Mouse (Mus musculus) left cerebral cortex, adult 18-20 months (tissue): ENCODE results near the gene Matn1. TPM values are rescaled to one million over a fixed set of nuclear protein-coding genes. Genes with fewer than 3 reads are reported as not detected.

Experiments used
- DNase-seq, 2 experiments: peaks; one replicate each; pipeline ENCODE4 v3.0.0; 2021 to 2022; ENCODE audit warnings: low spot score in 2 of 2, mixed read lengths in 1 of 2
- long read RNA-seq, 2 experiments: library from polyadenylated mRNA; stranded (forward); transcript quantifications; one replicate each; pipeline ENCODE4 v2.0.0; 2021
- total RNA-seq, 2 experiments: library from RNA; stranded (reverse); gene quantifications; 2 replicates each; pipeline ENCODE4 v1.2.3; 2021

Gene Matn1
- total RNA-seq = under 1 TPM; 0.54 to 0.88 TPM
- long read RNA-seq, experiment 1, partial matches to known transcripts = 0 of 1 reads
- long read RNA-seq, experiment 1, other reads (novel, unspliced or antisense) = 0 of 1 reads
- long read RNA-seq, experiment 2 = 0 reads

- no peak for DNase-seq
Observed at GRCm38 (mm10) chr4:130944112-130944511, at the start of gene Matn1. TSS of gene Matn1 (plus strand) at chr4:130944385.

GRCm38 (mm10) chr4:130895701-130896100 is 48.5 kb upstream of the Matn1 start:
- DNase-seq = no peak

GRCm38 (mm10) chr4:130896372-130896771 is 47.8 kb upstream of the Matn1 start:
- peak in 1 of 2 experiments; percentile 54 for DNase-seq

- no peak for DNase-seq
Observed at GRCm38 (mm10) chr4:130899383-130899781, 44.8 kb upstream of the Matn1 start.

- no peak for DNase-seq
Observed at GRCm38 (mm10) chr4:130899782-130900427, 44.3 kb upstream of the Matn1 start.

- DNase-seq = no peak
Observed at GRCm38 (mm10) chr4:130900746-130901145, 43.4 kb upstream of the Matn1 start.

GRCm38 (mm10) chr4:130902289-130902781 is 41.9 kb upstream of the Matn1 start:
- no peak for DNase-seq

- DNase-seq = no peak
Observed at GRCm38 (mm10) chr4:130905025-130905424, 39.2 kb upstream of the Matn1 start.

GRCm38 (mm10) chr4:130905882-130906281 is 38.3 kb upstream of the Matn1 start:
- no peak for DNase-seq

- DNase-seq = no peak
Observed at GRCm38 (mm10) chr4:130906296-130906695, 37.9 kb upstream of the Matn1 start.

- DNase-seq = no peak
Observed at GRCm38 (mm10) chr4:130907200-130908069, 36.8 kb upstream of the Matn1 start.

GRCm38 (mm10) chr4:130908133-130908532 is 36.1 kb upstream of the Matn1 start:
- DNase-seq = no peak

- DNase-seq = peak; percentile 60 to 66
Observed at GRCm38 (mm10) chr4:130909167-130909874, 34.9 kb upstream of the Matn1 start.

- DNase-seq = no peak
Observed at GRCm38 (mm10) chr4:130910666-130911065, 33.5 kb upstream of the Matn1 start.

GRCm38 (mm10) chr4:130912626-130913025 is 31.6 kb upstream of the Matn1 start:
- no peak for DNase-seq

GRCm38 (mm10) chr4:130913077-130913476 is 31.1 kb upstream of the Matn1 start, which contains the start of gene Laptm5:
TSS of gene Laptm5 (plus strand) at chr4:130913125.
- no peak for DNase-seq

GRCm38 (mm10) chr4:130913511-130913910 is 30.7 kb upstream of the Matn1 start:
- no peak for DNase-seq

GRCm38 (mm10) chr4:130914011-130914410 is 30.2 kb upstream of the Matn1 start:
- no peak for DNase-seq

- DNase-seq = no peak
Observed at GRCm38 (mm10) chr4:130914527-130914926, 29.7 kb upstream of the Matn1 start.

GRCm38 (mm10) chr4:130915006-130915667 is 29.0 kb upstream of the Matn1 start:
- no peak for DNase-seq

GRCm38 (mm10) chr4:130915668-130916035 is 28.5 kb upstream of the Matn1 start:
- no peak for DNase-seq
